Mouse (Mus musculus) Patski (cell line): ENCODE measurements around the gene Cep295nl. TPM values are rescaled to one million over a fixed set of nuclear protein-coding genes. Genes with fewer than 3 reads are reported as not detected.
A peak's percentile ranks its signal among the peaks of the same experiment; 100 is the strongest.
"Not testable (repeated sequence)": the region's sequence is repeated elsewhere in the genome, so short reads cannot be mapped to it uniquely, and the experiment has no call there.

Experiments used
- ATAC-seq: fragments of 100-300 bp; one replicate; pipeline ENCODE4 v1.8.0; 2021
- CTCF ChIA-PET: fragments of 350-600 bp; sonication (Branson Sonifier 250); formaldehyde crosslinking; loops from one replicate; lab custom pipeline; 2022; ENCODE audit warnings: inconsistent platforms; lab: Charles Lee
- POLR2A ChIA-PET: fragments of 350-600 bp; sonication (Branson Sonifier 250); formaldehyde crosslinking; loops from one replicate; lab custom pipeline; 2022; ENCODE audit warnings: antibody characterized with exemption, inconsistent platforms; lab: Charles Lee
- DNase-seq: peaks from one replicate; pipeline ENCODE4 v3.0.0-alpha.2; 2011; ENCODE audit warnings: low read depth, low spot score
- H3K27me3 ChIP-seq: fragments of 371-371 bp; one replicate; pipeline ENCODE4 v1.5.1; 2021
- CTCF ChIP-seq: fragments of 100-300 bp; IDR thresholded peaks from one replicate; pipeline ENCODE4 v1.5.1; 2021
- in situ Hi-C: fragments of 300-500 bp; cut with MboI; formaldehyde crosslinking; loops from 3 replicates; pipeline ENCODE4 v1.11.1; 2018; ENCODE audit warnings: low pct_unique_long_range_greater_than_20kb, mixed read lengths
- polyA plus RNA-seq: library from polyadenylated mRNA; unstranded; gene quantifications from one replicate; pipeline ENCODE4 v1.2.3, GENCODE M21; 2021

The Cep295nl gene
- polyA plus RNA-seq, 1 experiment from 2014 or later: 0.41 TPM

DNA sequence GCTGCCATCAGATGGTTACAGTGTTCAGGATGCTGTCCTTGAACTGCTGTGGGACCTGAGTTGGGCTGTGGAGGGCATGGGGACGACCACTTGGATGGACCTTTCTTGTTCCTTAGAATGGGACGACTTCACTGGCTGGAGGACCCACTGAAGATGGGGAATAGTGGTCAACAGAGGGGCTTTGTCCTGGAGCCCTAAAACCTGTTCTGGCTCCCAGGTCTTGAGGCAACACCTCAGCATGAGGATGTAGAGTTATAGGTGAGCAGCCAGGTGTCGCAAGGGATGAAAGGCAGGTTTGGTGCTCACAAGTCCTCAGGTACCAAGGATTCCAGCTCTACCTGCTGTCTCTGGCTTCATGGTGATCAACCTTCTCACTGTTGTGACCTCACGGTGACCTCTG lies 15.8 kb downstream of the Cep295nl start:
- no peak for TF ChIP-seq CTCF
- ChIA-PET POLR2A (interaction anchor here (0.7 kb wide), 1 partner anchor 93 kb away, joined by 3 read pairs; no protein-coding TSS in a partner anchor), CTCF (interaction anchor here (1.7 kb wide), 1 partner anchor 10 kb away, joined by 4 read pairs; no protein-coding TSS in a partner anchor)
- in situ Hi-C loops: no loop called here
- no peak for ATAC-seq
- H3K27me3 ChIP-seq: no peaks in the 10 kb centered on the region
- DNase-seq: no peak

DNA sequence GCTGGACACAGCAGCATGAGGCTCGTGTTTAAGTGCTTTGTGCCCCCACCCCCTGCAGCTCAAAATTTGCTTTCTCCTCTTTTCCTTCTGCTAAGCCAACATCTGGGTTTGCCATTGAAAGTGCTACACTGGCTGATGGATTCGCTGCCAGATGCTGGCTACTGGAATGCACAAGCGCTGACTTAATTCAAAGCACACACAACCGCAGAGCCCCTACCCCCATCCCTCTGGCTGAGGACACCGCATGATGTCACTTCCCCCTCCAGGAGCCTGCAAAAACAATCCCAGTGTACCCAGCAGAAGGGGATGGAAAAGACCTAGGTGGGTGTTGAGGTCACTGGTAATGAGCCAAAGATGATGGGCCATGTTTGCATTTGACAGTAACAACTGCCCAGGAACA lies 17.8 kb downstream of the Cep295nl start:
- H3K27me3 ChIP-seq: no peaks in the 10 kb centered on the region
- no peak for TF ChIP-seq CTCF
- ChIA-PET POLR2A (no interaction called here), CTCF (interaction anchor here (1.1 kb wide), 1 partner anchor 77 kb away, joined by 3 read pairs; the partner anchor contains the start of gene Lgals3bp)
- no peak for DNase-seq
- in situ Hi-C loops: loop anchor here (5.0 to 25.0 kb wide), 2 partner anchors 43 to 413 kb away; no protein-coding TSS in a partner anchor
- no peak for ATAC-seq

DNA sequence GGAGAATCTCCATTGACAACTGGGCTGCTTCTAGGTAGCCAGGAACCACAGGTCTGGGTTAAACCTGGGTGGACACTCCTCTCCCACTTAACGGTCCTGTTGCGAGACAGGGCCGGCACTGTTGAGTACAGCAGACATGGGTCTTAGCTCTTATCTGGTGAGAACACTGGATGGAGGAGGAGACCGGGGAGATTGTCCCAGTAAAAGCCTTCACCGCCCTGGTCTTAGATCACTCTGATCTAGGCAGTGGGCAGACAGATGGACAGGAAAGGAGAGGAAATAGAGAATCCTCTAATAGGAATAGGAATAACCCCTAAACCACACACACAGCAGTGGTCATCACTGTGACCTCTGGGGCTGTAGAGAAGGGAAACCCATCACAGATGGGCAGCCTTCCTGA lies 18.3 kb downstream of the Cep295nl start:
- no peaks in the 10 kb centered on the region for H3K27me3 ChIP-seq
- DNase-seq (no peak), ATAC-seq (no peak)
- ChIA-PET CTCF (no interaction called here), POLR2A (no interaction called here)
- in situ Hi-C loops: loop anchor here (5.0 to 25.0 kb wide), 2 partner anchors 43 to 413 kb away; no protein-coding TSS in a partner anchor
- TF ChIP-seq CTCF: no peak

DNA sequence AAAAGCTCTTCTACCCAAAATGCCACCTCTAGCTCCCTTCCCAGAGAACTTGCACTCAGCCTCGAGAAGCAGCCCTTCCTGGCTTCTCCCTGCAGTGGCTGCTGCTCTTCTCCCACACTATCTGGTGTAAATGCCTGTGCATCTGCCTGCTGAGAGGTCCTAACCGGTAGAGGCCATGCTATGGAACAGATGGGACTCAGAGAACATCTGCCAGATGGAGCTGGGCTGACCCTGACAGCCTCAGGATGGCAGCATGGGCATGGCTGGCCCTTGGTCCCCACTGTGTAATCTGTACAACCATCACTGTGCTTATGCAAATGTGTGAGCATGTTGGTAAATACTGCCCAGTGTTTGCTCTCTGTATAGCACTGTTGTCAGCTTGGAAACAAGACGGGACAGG lies 19.7 kb downstream of the Cep295nl start:
- no peak for ATAC-seq
- no peak for DNase-seq
- TF ChIP-seq CTCF: no peak
- in situ Hi-C loops: loop anchor here (5.0 to 25.0 kb wide), 2 partner anchors 45 to 415 kb away; no protein-coding TSS in a partner anchor
- POLR2A ChIA-PET: interaction anchor here (0.6 to 1.5 kb wide), 3 partner anchors 15 to 1861 kb away, joined by 4 read pairs; no protein-coding TSS in a partner anchor
- CTCF ChIA-PET: interaction anchor here (0.8 to 1.3 kb wide), 2 partner anchors 43 to 57 kb away, joined by 3 to 5 read pairs; no protein-coding TSS in a partner anchor
- H3K27me3 ChIP-seq: no peaks in the 10 kb centered on the region

DNA sequence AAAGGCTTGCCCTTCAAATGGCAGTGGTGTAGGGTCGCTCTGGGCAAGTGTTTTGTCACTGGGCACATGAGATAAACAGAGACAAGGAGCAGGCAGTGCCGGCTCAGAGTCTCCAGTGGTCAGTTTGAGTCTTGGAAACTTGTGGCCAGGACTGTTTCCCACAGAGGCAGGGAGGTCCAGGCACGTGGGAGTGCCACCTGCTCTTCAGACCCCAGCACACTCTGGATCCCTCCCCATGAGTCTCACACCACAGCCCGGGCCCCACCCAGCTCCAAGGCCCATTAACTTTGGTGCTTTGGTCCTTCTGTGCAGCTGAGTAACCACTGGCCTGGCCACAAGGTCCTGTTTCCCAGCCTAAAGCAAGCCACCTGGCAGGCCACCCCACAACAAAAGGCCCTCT lies 20.3 kb downstream of the Cep295nl start:
- ChIA-PET CTCF (interaction anchor here (1.3 kb wide), 1 partner anchor 44 kb away, joined by 5 read pairs; no protein-coding TSS in a partner anchor), POLR2A (interaction anchor here (1.3 to 1.5 kb wide), 2 partner anchors 15 to 58 kb away, joined by 4 read pairs; no protein-coding TSS in a partner anchor)
- peak; percentile 71 for DNase-seq
- no peaks in the 10 kb centered on the region for H3K27me3 ChIP-seq
- ATAC-seq: peak; percentile 67
- in situ Hi-C loops: loop anchor here (5.0 to 25.0 kb wide), 2 partner anchors 45 to 415 kb away; no protein-coding TSS in a partner anchor
- TF ChIP-seq CTCF: no peak

DNA sequence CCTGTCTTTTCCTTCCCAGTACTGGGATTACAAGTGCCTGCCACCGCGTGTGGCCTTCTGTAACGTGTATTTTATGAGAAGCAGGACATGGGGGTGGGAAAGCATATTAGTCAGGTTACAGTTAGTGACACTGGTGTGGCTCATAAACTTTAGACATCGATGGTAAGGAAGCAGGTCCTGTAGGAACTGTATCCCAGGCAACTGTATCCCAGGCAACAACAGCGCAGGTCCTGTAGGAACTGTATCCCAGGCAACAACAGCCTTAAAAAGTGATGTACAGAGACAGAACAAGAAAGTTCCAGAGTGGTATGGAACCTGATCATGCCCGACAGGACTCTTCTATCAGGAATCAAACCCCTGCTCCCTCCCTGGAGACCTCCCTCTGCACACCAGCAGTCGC lies 20.8 kb downstream of the Cep295nl start:
- DNase-seq (no peak), ATAC-seq (no peak)
- no peak for TF ChIP-seq CTCF
- H3K27me3 ChIP-seq: no peaks in the 10 kb centered on the region
- CTCF ChIA-PET: interaction anchor here (1.3 kb wide), 1 partner anchor 44 kb away, joined by 5 read pairs; no protein-coding TSS in a partner anchor
- POLR2A ChIA-PET: interaction anchor here (1.3 kb wide), 1 partner anchor 16 kb away, joined by 4 read pairs; no protein-coding TSS in a partner anchor
- in situ Hi-C loops: loop anchor here (5.0 to 25.0 kb wide), 2 partner anchors 46 to 416 kb away; no protein-coding TSS in a partner anchor

DNA sequence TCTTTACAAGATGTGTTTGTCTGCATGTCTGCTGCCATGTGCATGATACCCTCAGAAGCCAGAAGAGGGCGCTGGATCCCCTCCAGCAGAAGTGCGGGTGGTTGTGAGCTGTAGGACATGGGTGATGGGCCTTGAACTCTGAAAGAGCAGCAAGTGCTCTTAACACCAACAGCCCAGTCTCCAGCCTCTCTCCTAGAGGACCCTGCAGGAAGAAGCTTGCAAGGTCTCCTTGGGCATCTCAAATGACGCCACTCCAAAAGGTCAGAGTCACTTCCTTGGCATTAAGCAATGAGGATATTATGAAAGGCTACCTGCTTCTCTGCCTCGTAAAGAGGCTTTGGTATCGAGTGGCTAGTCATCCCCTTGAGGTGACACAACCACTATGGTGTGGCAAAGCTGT lies 23.6 kb downstream of the Cep295nl start:
- CTCF ChIA-PET: interaction anchor here (0.7 to 1.8 kb wide), 5 partner anchors 13 to 61 kb away, joined by 3 to 5 read pairs (median 3); no protein-coding TSS in a partner anchor
- in situ Hi-C loops: loop anchor here (25.0 kb wide), 1 partner anchor 419 kb away; no protein-coding TSS in a partner anchor
- POLR2A ChIA-PET: interaction anchor here (0.5 kb wide), 1 partner anchor 84 kb away, joined by 3 read pairs; no protein-coding TSS in a partner anchor
- ATAC-seq (no peak), DNase-seq (no peak)
- TF ChIP-seq CTCF: no peak
- no peaks in the 10 kb centered on the region for H3K27me3 ChIP-seq

DNA sequence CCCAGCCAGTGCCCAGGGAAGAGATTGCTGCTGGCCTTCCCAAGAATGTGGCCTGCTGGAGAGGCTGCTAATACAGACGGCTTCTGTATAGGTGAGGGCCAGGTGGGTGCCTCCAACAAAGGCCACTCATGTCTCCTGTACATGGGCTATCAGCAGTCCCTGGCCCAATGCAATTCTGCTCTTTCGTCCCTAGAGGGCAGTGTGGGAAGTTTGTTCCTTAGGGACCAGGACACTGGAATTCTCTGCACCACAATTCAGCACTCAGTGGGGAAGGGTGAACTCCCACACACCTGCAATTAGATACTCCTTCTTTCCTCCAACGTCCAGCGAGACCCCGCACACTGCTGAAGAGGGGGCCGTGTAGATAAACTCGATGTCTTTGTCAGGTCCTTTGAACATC lies 25.2 kb downstream of the Cep295nl start:
- ChIA-PET CTCF (interaction anchor here (1.0 kb wide), 1 partner anchor 48 kb away, joined by 3 read pairs; no protein-coding TSS in a partner anchor), POLR2A (interaction anchor here (1.6 kb wide), 1 partner anchor 37 kb away, joined by 3 read pairs; no protein-coding TSS in a partner anchor)
- in situ Hi-C loops: loop anchor here (25.0 kb wide), 1 partner anchor 420 kb away; no protein-coding TSS in a partner anchor

DNA sequence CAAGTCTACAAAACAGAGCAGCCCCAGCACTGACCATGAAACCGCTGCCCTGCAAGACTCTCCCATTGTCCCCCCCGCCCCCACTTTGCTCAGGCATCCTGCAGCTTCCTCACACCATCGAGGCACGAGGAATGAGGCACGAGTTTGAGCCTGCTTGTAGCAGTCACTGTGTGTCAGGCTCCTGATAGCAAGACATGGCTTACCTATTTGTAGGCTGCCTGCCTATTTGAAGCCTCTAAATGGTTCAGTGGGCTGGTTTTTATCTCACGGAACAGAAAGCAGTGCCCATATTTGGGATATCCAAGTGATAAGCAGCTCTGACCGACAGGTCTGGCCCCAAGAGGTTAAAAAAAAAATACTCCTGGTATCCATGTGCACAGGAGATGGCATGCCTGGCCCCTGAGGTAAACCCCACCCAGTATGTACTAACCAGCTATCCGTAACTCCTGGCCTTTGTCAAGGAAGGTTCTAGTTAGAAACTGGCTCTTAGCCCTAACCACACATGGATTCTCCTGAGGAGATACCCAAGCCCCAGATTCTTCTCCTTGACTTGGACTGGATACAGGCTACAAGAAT lies 26.0 kb downstream of the Cep295nl start:
- DNase-seq (no peak), ATAC-seq (no peak)
- ChIA-PET CTCF (interaction anchor here (1.0 kb wide), 1 partner anchor 49 kb away, joined by 3 read pairs; no protein-coding TSS in a partner anchor), POLR2A (interaction anchor here (1.6 kb wide), 1 partner anchor 38 kb away, joined by 3 read pairs; no protein-coding TSS in a partner anchor)
- no peaks in the 10 kb centered on the region for H3K27me3 ChIP-seq
- in situ Hi-C loops: loop anchor here (25.0 kb wide), 1 partner anchor 421 kb away; no protein-coding TSS in a partner anchor
- TF ChIP-seq CTCF: no peak

More for the DNA sequence above, 25.2 kb downstream of the Cep295nl start:
- no peak for DNase-seq
- peak; percentile 88 for TF ChIP-seq CTCF
- H3K27me3 ChIP-seq: no peaks in the 10 kb centered on the region
- ATAC-seq: no peak

DNA sequence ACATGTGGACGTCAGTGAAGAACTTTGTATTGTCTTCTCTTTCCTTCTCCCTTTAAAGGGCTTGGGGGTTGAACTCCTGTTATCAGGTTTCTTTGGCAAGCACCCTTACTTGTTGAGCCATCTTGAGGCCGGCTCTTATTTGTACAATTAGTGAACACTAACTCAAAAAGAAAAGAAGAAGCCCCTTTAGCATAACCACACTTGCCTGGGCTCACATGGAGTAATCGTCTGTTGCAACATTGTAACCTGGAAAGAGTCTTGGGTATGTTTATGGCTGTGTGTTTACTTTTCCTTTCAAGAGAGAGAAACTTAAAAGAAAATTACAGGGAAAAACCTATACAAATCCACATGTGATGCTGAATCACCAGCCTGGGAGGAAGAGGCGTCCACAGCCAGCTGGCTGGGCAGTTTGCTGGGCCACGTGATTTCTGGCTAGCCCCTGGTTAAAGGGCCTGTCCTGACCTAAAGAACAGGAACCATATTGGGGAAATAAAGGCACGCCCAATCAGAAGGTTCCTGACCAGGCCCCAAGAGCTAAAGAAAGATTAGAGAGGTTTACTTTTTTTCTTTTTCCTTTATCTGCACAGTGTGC lies 30.1 kb downstream of the Cep295nl start:
- DNase-seq (no peak), ATAC-seq (no peak)
- ChIA-PET POLR2A (no interaction called here), CTCF (interaction anchor here (1.3 kb wide), 1 partner anchor 67 kb away, joined by 3 read pairs; no protein-coding TSS in a partner anchor)
- in situ Hi-C loops: loop anchor here (25.0 kb wide), 1 partner anchor 425 kb away; no protein-coding TSS in a partner anchor
- no peaks in the 10 kb centered on the region for H3K27me3 ChIP-seq
- TF ChIP-seq CTCF: no peak

DNA sequence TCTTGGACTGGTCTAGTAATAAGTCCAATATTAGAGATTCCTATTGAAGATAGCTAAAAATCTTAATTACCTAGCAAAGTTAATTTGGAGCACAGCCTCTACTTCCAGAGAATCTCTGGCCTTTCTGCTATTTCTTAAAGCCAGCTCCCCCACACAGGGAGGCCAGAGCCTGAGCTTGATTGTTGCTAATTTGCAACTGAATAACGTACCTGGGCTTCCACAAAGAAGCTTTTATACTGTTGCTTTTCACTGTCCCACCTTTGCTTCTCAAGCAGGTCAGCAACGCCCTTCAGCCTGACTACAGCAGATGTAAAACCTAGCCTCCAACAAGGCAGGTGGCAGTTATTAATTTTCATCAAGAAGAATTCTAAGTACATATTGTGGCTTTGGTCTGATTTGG lies 34.3 kb downstream of the Cep295nl start:
- ATAC-seq, DNase-seq, CTCF ChIA-PET, POLR2A ChIA-PET, H3K27me3 ChIP-seq: not testable (repeated sequence)
- in situ Hi-C loops: loop anchor here (25.0 kb wide), 1 partner anchor 429 kb away; no protein-coding TSS in a partner anchor

DNA sequence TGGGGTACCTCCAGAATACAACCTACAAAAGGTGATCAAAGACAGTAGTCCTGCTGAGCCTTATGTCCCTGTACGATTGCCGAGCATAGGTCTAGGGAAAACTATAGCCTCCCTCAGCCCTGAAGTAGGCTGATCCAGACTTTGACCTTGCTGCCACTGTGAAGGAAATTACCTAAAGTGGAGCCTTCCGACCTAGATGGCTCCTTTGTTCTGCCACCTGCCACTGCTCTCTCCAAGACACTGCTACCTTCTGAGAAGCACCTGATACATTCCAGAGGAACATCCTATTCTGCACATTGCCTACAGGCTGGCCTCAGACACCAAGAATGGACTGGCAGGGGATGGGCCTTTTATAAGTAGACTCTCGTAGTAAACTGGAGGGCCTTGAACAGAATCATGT lies 38.3 kb downstream of the Cep295nl start:
- H3K27me3 ChIP-seq, ATAC-seq, POLR2A ChIA-PET, DNase-seq, CTCF ChIA-PET: not testable (repeated sequence)
- in situ Hi-C loops: loop anchor here (25.0 kb wide), 1 partner anchor 433 kb away; no protein-coding TSS in a partner anchor
